ENCODE assay signal across 16 mouse cellular contexts in genomic region chr4:97941616-97942015, GRCm38 (mm10).
DNase-seq lines count a peak whose midpoint lies in the region; ATAC-seq lines count a peak whose summit lies in the region.
"Had no signal": no experiment of that assay in that cellular context is flagged by ENCODE, and none has a peak within 500 bp of the region (broad histone marks: within the 10 kb centered on the region; RNA-seq: fewer than 3 reads in every experiment).

No protein-coding gene starts in this region.

- H3K4me3 ChIP-seq in heart, embryonic 13.5 days, result no peak overlapping the region
- no peak overlapping the region for H3K4me3 ChIP-seq in heart, embryonic 10.5 days
- H3K4me3 ChIP-seq in limb, embryonic 13.5 days, result no peak overlapping the region
- no peak overlapping the region for H3K4me3 ChIP-seq in hindbrain, embryonic 11.5 days (ENCODE audit: low read depth, low read length)
- H3K4me3 ChIP-seq: forebrain, embryonic 15.5 days; heart, embryonic 15.5 days; hindbrain, embryonic 15.5 days; liver, embryonic 12.5 days; midbrain, embryonic 15.5 days had no signal

- H3K9ac ChIP-seq in heart, embryonic 13.5 days, result no peak overlapping the region
- H3K9ac ChIP-seq in limb, embryonic 13.5 days, result no peak overlapping the region
- H3K9ac ChIP-seq in hindbrain, embryonic 11.5 days (ENCODE audit: low read depth, low read length), result no peak overlapping the region
- H3K9ac ChIP-seq: forebrain, embryonic 15.5 days; heart, embryonic 15.5 days; hindbrain, embryonic 15.5 days; liver, embryonic 12.5 days; midbrain, embryonic 15.5 days had no signal

- 71% methylated on average over 8 of the region's 8 CpGs for WGBS in heart, embryonic 13.5 days
- WGBS in heart, embryonic 10.5 days, result 84% methylated on average over 8 of the region's 8 CpGs
- WGBS in limb, embryonic 13.5 days, result 29% methylated on average over 8 of the region's 8 CpGs
- WGBS in hindbrain, embryonic 11.5 days, result 89% methylated on average over 8 of the region's 8 CpGs

- H3K9me3 ChIP-seq in heart, embryonic 13.5 days, result no peaks in the 10 kb centered on the region
- H3K9me3 ChIP-seq in heart, embryonic 10.5 days, result no peaks in the 10 kb centered on the region
- H3K9me3 ChIP-seq in limb, embryonic 13.5 days, result no peaks in the 10 kb centered on the region
- H3K9me3 ChIP-seq in hindbrain, embryonic 11.5 days (ENCODE audit: control insufficient read depth, low read length), result no peaks in the 10 kb centered on the region
- H3K9me3 ChIP-seq: forebrain, embryonic 15.5 days; heart, embryonic 15.5 days; hindbrain, embryonic 15.5 days; liver, embryonic 12.5 days; midbrain, embryonic 15.5 days had no signal

- no peak for DNase-seq in heart, embryonic 10.5 days (ENCODE audit: low spot score)
- DNase-seq in right cerebral cortex, postnatal 10 days (ENCODE audit: low spot score in 2 of 2), result peak; percentile 37 to 43
- DNase-seq in right cerebral cortex, adult 18-20 months, result no peak
- DNase-seq in hindbrain, embryonic 11.5 days (ENCODE audit: low spot score), result no peak
- no peak for DNase-seq in left cerebral cortex, adult 8-10 months (ENCODE audit: low spot score in 2 of 2)
- DNase-seq: kidney, adult 2 months; kidney, postnatal 25 days; thymus, postnatal 25 days had no signal

- peaks cover 59% of the 10 kb centered on the region for H3K4me1 ChIP-seq in heart, embryonic 13.5 days
- peaks cover 15% of the 10 kb centered on the region for H3K4me1 ChIP-seq in heart, embryonic 10.5 days
- H3K4me1 ChIP-seq in limb, embryonic 13.5 days, result peaks cover 45% of the 10 kb centered on the region
- H3K4me1 ChIP-seq in hindbrain, embryonic 11.5 days (replicated peaks; ENCODE audit: control insufficient read depth, insufficient read depth, low read length), result no peaks in the 10 kb centered on the region
- H3K4me1 ChIP-seq: liver, embryonic 12.5 days had no signal

- no peak overlapping the region for H3K4me2 ChIP-seq in heart, embryonic 13.5 days
- H3K4me2 ChIP-seq in limb, embryonic 13.5 days (replicated peaks), result peak overlapping the region; percentile 21
- H3K4me2 ChIP-seq in hindbrain, embryonic 11.5 days (replicated peaks; ENCODE audit: low read depth, low read length), result no peak overlapping the region
- H3K4me2 ChIP-seq: forebrain, embryonic 15.5 days; heart, embryonic 15.5 days; hindbrain, embryonic 15.5 days; liver, embryonic 12.5 days; midbrain, embryonic 15.5 days had no signal

- no peaks in the 10 kb centered on the region for H3K27me3 ChIP-seq in heart, embryonic 13.5 days (replicated peaks)
- H3K27me3 ChIP-seq in heart, embryonic 10.5 days (ENCODE audit: insufficient read depth, poor library complexity, severe bottlenecking), result no peaks in the 10 kb centered on the region
- no peaks in the 10 kb centered on the region for H3K27me3 ChIP-seq in limb, embryonic 13.5 days
- H3K27me3 ChIP-seq in hindbrain, embryonic 11.5 days (ENCODE audit: control insufficient read depth, insufficient read depth, low read length), result no peaks in the 10 kb centered on the region
- H3K27me3 ChIP-seq: forebrain, embryonic 15.5 days; heart, embryonic 15.5 days; hindbrain, embryonic 15.5 days; liver, embryonic 12.5 days; midbrain, embryonic 15.5 days had no signal

- H3K27ac ChIP-seq in heart, embryonic 13.5 days (replicated peaks), result peak overlapping the region; percentile 33; the same call in 1 of the 2 replicates
- H3K27ac ChIP-seq in heart, embryonic 10.5 days, result no peak overlapping the region
- H3K27ac ChIP-seq in limb, embryonic 13.5 days, result peak overlapping the region; percentile 70
- H3K27ac ChIP-seq in hindbrain, embryonic 11.5 days (ENCODE audit: low read depth, low read length), result no peak overlapping the region
- H3K27ac ChIP-seq: heart, embryonic 15.5 days; hindbrain, embryonic 15.5 days; liver, embryonic 12.5 days; midbrain, embryonic 15.5 days had no signal

- ATAC-seq in heart, embryonic 13.5 days (ENCODE audit: extremely low read depth, insufficient number of reproducible peaks, low FRiP score, low TSS enrichment), result no peak
- ATAC-seq in limb, embryonic 13.5 days (ENCODE audit: low FRiP score, low read depth), result peak; percentile 82
- ATAC-seq in hindbrain, embryonic 11.5 days (ENCODE audit: low FRiP score), result no peak
- ATAC-seq: forebrain, embryonic 15.5 days; liver, embryonic 12.5 days; lung, postnatal 0 days; midbrain, embryonic 15.5 days had no signal

- H3K36me3 ChIP-seq in heart, embryonic 13.5 days, result peaks cover 8% of the 10 kb centered on the region; the same call in 1 of the 2 replicates
- H3K36me3 ChIP-seq in heart, embryonic 10.5 days, result no peaks in the 10 kb centered on the region
- H3K36me3 ChIP-seq in limb, embryonic 13.5 days, result peaks cover 2% of the 10 kb centered on the region; the same call in 1 of the 2 replicates
- H3K36me3 ChIP-seq in hindbrain, embryonic 11.5 days (ENCODE audit: control insufficient read depth, insufficient read depth, low read length), result no peaks in the 10 kb centered on the region
- H3K36me3 ChIP-seq: forebrain, embryonic 15.5 days; heart, embryonic 15.5 days; hindbrain, embryonic 15.5 days; liver, embryonic 12.5 days; midbrain, embryonic 15.5 days had no signal

Comparison
In these comparisons a context has a peak if more than half of its experiments do, and no peak if none do; other contexts are left out.
1. H3K27ac ChIP-seq: peak in heart, embryonic 13.5 days (single experiment) and limb, embryonic 13.5 days (single experiment); none in heart, embryonic 10.5 days (single experiment) and hindbrain, embryonic 11.5 days (single experiment).
2. DNase-seq: peak in right cerebral cortex, postnatal 10 days (2 of 2); none in heart, embryonic 10.5 days (single experiment), right cerebral cortex, adult 18-20 months (single experiment), hindbrain, embryonic 11.5 days (single experiment) and left cerebral cortex, adult 8-10 months (0 of 2).